Mouse (Mus musculus): Measurements from ENCODE around the gene Pqlc2.

DNA sequence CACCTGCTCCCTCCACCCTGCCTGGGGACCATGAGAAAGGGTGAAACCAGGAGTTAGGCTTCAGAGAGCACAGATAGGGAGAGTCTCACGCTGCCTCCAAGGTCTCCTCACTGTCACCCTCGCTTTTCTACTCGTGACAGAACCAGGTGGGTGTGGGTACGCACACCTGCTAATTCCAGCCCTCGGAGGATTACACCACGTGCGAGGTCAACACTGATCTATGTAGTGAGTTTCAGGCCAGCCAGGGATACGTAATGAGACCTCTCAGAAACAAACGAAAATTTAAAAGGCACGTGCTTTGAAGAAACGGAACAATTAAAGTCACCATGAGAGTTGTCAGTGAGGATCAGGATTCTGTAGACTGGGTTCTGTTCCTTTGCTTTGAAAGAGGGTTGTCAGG lies 7.9 kb upstream of the Pqlc2 start:
- TF ChIP-seq CTCF (IDR thresholded peaks at IDR 0.05; ENCODE audit: low read depth, low read length) (no peak), POLR2A (IDR thresholded peaks at IDR 0.05; ENCODE audit: extremely low read depth, insufficient read depth, low read length) (no peak)

Data from liver, adult 2 months (tissue).